8 mouse cellular contexts compared by ENCODE assay signal in genomic region chr7:43443126-43443916, GRCm38 (mm10). TPM values are rescaled to one million over a fixed set of nuclear protein-coding genes. Genes with fewer than 3 reads are reported as not detected.
A peak's percentile ranks its signal among the peaks of the same experiment; 100 is the strongest.
DNase-seq lines count a peak whose midpoint lies in the region; ATAC-seq and TF ChIP-seq lines count a peak whose summit lies in the region.

No protein-coding gene starts in this region.

- H3K79me2 ChIP-seq in MEL (ENCODE audit: control insufficient read depth, insufficient read depth, low read length, poor library complexity) = peaks cover 25% of the 10 kb centered on the region

- H3K4me3 ChIP-seq in MEL (ENCODE audit: control insufficient read depth in 1 of 2, insufficient read depth in 1 of 2, low read depth in 2 of 2, low read length in 2 of 2) = peak overlapping the region; percentile 61 to 70
- peak overlapping the region; percentile 52 for H3K4me3 ChIP-seq in forebrain, postnatal 0 days (ENCODE audit: low read depth, low read length)
- peak overlapping the region; percentile 57 for H3K4me3 ChIP-seq in lung, embryonic 14.5 days (ENCODE audit: low read depth, low read length)
- H3K4me3 ChIP-seq in olfactory bulb, adult 2 months (ENCODE audit: insufficient read depth, low read depth, low read length) = peak overlapping the region; percentile 62

- H3K4me1 ChIP-seq in MEL (ENCODE audit: control insufficient read depth in 1 of 2, insufficient read depth in 2 of 2, low read length in 2 of 2) = peaks cover 2 to 39% of the 10 kb centered on the region in 2 experiments; a peak in 2 of 4 replicates
- peaks cover 11% of the 10 kb centered on the region for H3K4me1 ChIP-seq in forebrain, postnatal 0 days (ENCODE audit: insufficient read depth)
- peaks cover 15% of the 10 kb centered on the region for H3K4me1 ChIP-seq in lung, embryonic 14.5 days (ENCODE audit: insufficient read depth)
- H3K4me1 ChIP-seq in olfactory bulb, adult 2 months (ENCODE audit: control insufficient read depth, insufficient read depth, low read length) = peaks cover 16% of the 10 kb centered on the region

- peaks cover 0 to 18% of the 10 kb centered on the region in 2 experiments; a peak in 2 of 4 replicates for H3K36me3 ChIP-seq in MEL (ENCODE audit: control insufficient read depth in 1 of 2, insufficient read depth in 2 of 2, low read length in 2 of 2)
- no peaks in the 10 kb centered on the region for H3K36me3 ChIP-seq in forebrain, postnatal 0 days (ENCODE audit: insufficient read depth)
- H3K36me3 ChIP-seq in lung, embryonic 14.5 days (ENCODE audit: insufficient read depth) = no peaks in the 10 kb centered on the region

- under 1% methylated on average over 36 of the region's 36 CpGs for WGBS in forebrain, postnatal 0 days
- 1% methylated on average over 36 of the region's 36 CpGs for WGBS in lung, embryonic 14.5 days
- WGBS in olfactory bulb, adult 2 months = 1% methylated on average over 36 of the region's 36 CpGs

- no peaks in the 10 kb centered on the region for H3K9me3 ChIP-seq in MEL (replicated peaks; ENCODE audit: insufficient read depth, low read length)
- H3K9me3 ChIP-seq in forebrain, postnatal 0 days (ENCODE audit: low read length) = no peaks in the 10 kb centered on the region
- H3K9me3 ChIP-seq in lung, embryonic 14.5 days (ENCODE audit: low read depth, low read length) = no peaks in the 10 kb centered on the region

- H3K27ac ChIP-seq in MEL (ENCODE audit: control insufficient read depth, low read depth, low read length) = peak overlapping the region; percentile 73
- H3K27ac ChIP-seq in forebrain, postnatal 0 days (ENCODE audit: low read depth, low read length) = peak overlapping the region; percentile 86
- peak overlapping the region; percentile 97 for H3K27ac ChIP-seq in lung, embryonic 14.5 days (ENCODE audit: low read depth)
- H3K27ac ChIP-seq in olfactory bulb, adult 2 months (ENCODE audit: insufficient read depth, low read depth, low read length) = peak overlapping the region; percentile 85

- ATAC-seq in forebrain, postnatal 0 days = peak; percentile 83
- peak; percentile 94 for ATAC-seq in lung, embryonic 14.5 days (ENCODE audit: insufficient read depth)

- peak overlapping the region; percentile 84 for H3K4me2 ChIP-seq in forebrain, postnatal 0 days (ENCODE audit: low read depth)
- peak overlapping the region; percentile 85 for H3K4me2 ChIP-seq in lung, embryonic 14.5 days

- no peaks in the 10 kb centered on the region for H3K27me3 ChIP-seq in MEL (ENCODE audit: control insufficient read depth in 1 of 2, insufficient read depth in 2 of 2, low read length in 2 of 2)
- H3K27me3 ChIP-seq in forebrain, postnatal 0 days (ENCODE audit: insufficient read depth, low read length) = no peaks in the 10 kb centered on the region
- no peaks in the 10 kb centered on the region for H3K27me3 ChIP-seq in lung, embryonic 14.5 days (ENCODE audit: insufficient read depth, low read length)

- TF ChIP-seq CTCF in MEL (IDR thresholded peaks at IDR 0.05 in 2 of 3, conservative IDR thresholded peaks at IDR 0.05 in 1 of 3; ENCODE audit: control insufficient read depth in 1 of 3, insufficient read depth in 1 of 3, low read depth in 2 of 3, low read length in 3 of 3, poor library complexity in 1 of 3, severe bottlenecking in 1 of 3) = no peak
- TF ChIP-seq CTCF in forebrain, postnatal 0 days (IDR thresholded peaks at IDR 0.05; ENCODE audit: low read depth) = no peak
- no peak for TF ChIP-seq CTCF in lung, embryonic 14.5 days (IDR thresholded peaks at IDR 0.05; ENCODE audit: low read depth)
- TF ChIP-seq CTCF in olfactory bulb, adult 2 months (IDR thresholded peaks at IDR 0.05; ENCODE audit: insufficient read depth, low read depth, low read length) = no peak

- peak in 1 of 2 experiments; percentile 85; a peak in 3 of 4 replicates for TF ChIP-seq POLR2A in MEL (IDR thresholded peaks at IDR 0.05; ENCODE audit: control insufficient read depth in 1 of 2, insufficient read depth in 1 of 2, low read depth in 1 of 2, low read length in 2 of 2, poor library complexity in 1 of 2)
- TF ChIP-seq POLR2A in olfactory bulb, adult 2 months (IDR thresholded peaks at IDR 0.05; ENCODE audit: insufficient read depth, low read depth, low read length) = no peak

- H3K9ac ChIP-seq in MEL (ENCODE audit: control insufficient read depth, low read depth, low read length, poor library complexity, severe bottlenecking) = peak overlapping the region; percentile 82
- H3K9ac ChIP-seq in forebrain, postnatal 0 days = peak overlapping the region; percentile 55
- H3K9ac ChIP-seq in lung, embryonic 14.5 days = peak overlapping the region; percentile 66

- peak; percentile 90 for DNase-seq in MEL (ENCODE audit: low read depth, low spot score)
- peak; percentile 56 for DNase-seq in cerebellum, adult 8-10 months
- peak; percentile 75 for DNase-seq in forebrain, postnatal 0 days
- peak; percentile 83 for DNase-seq in heart, postnatal 36 days
- peak; percentile 66 to 79 for DNase-seq in layer of hippocampus, adult 18-20 months (ENCODE audit: low spot score in 2 of 2)
- DNase-seq in lung, embryonic 14.5 days = peak; percentile 86
- peak; percentile 73 to 82 for DNase-seq in thymus, adult 18-20 months

- TF ChIP-seq RAD21 in MEL (IDR thresholded peaks at IDR 0.05; ENCODE audit: low read depth, low read length) = no peak

- intact Hi-C loops in heart, postnatal 36 days (cut with DNase I) = loop anchor here (5.0 kb wide), 2 partner anchors 136 to 804 kb away; partner anchors contain the start of genes 1700028J19Rik and 2410002F23Rik

- TF ChIP-seq EP300 in MEL (IDR thresholded peaks at IDR 0.05; ENCODE audit: low read depth in 1 of 2, low read length in 2 of 2) = no peak

TF ChIP-seq in MEL, 35 proteins besides CTCF, POLR2A, EP300 and RAD21 (continues in another document):
- no peak for TF ChIP-seq CHD1 (IDR thresholded peaks at IDR 0.05; ENCODE audit: low read depth, low read length)
- 0 out of 2 replicates have a peak, but pooled peaks have one; percentile 62 for TF ChIP-seq TBP (IDR thresholded peaks at IDR 0.05; ENCODE audit: low read depth, low read length)
- TF ChIP-seq MAZ (IDR thresholded peaks at IDR 0.05; ENCODE audit: low read depth, low read length) = 0 out of 2 replicates have a peak, but pooled peaks have one; percentile 7

RNA-seq across cellular contexts. Expression of gene Etfb, which starts 0.6 kb away (rescaled TPM):
- 174 and 177 TPM in 2 replicates for total RNA-seq in MEL (2012; rRNA removed)
- polyA plus RNA-seq in MEL (2012; ENCODE audit: insufficient read depth in 1 of 2, insufficient read length in 2 of 2, low read depth in 1 of 2, low replicate concordance in 2 of 2, missing spikeins in 1 of 2) = 100 to 1,000 TPM in 1 of 2 experiments, not detected in 1; 186 TPM
- total RNA-seq in forebrain, postnatal 0 days (2014; rRNA removed) = 38.2 and 46.1 TPM in 2 replicates
- 101 and 117 TPM in 2 replicates for polyA plus RNA-seq in forebrain, postnatal 0 days (2015; fragmentation: Nextera tagmentation; extraction: Ambion mirVana)
- 1,000 to 10,000 TPM; 1,276 to 1,377 TPM for total RNA-seq in heart, postnatal 36 days (2021)
- total RNA-seq in layer of hippocampus, adult 18-20 months (2021) = 10 to 100 TPM; 72.8 to 74.5 TPM
- polyA plus RNA-seq in lung, embryonic 14.5 days (2014; fragmentation: Nextera tagmentation; extraction: Ambion mirVana) = 306 and 314 TPM in 2 replicates
- not detected in 2 replicates for polyA plus RNA-seq in olfactory bulb, adult 2 months (2012; ENCODE audit: insufficient read depth, insufficient read length, low replicate concordance, missing spikeins)

RNA-seq across cellular contexts. Expression of gene Gm45233, which starts 0.6 kb away (rescaled TPM):
- total RNA-seq in MEL (2012; rRNA removed) = not detected in 2 replicates
- polyA plus RNA-seq in MEL (2012; ENCODE audit: insufficient read depth in 1 of 2, insufficient read length in 2 of 2, low read depth in 1 of 2, low replicate concordance in 2 of 2, missing spikeins in 1 of 2) = under 1 TPM in 1 of 2 experiments, not detected in 1; 0.42 TPM
- 0.31 and 3.7 TPM in 2 replicates for total RNA-seq in forebrain, postnatal 0 days (2014; rRNA removed)
- 0.30 TPM in 1 of 2 replicates, not detected in the other for polyA plus RNA-seq in forebrain, postnatal 0 days (2015; fragmentation: Nextera tagmentation; extraction: Ambion mirVana)
- under 1 TPM in 1 of 2 experiments, not detected in 1; 0.70 TPM for total RNA-seq in heart, postnatal 36 days (2021)
- total RNA-seq in layer of hippocampus, adult 18-20 months (2021) = 1 to 10 TPM in 1 of 2 experiments, under 1 TPM in 1; 0.82 to 1.1 TPM
- polyA plus RNA-seq in lung, embryonic 14.5 days (2014; fragmentation: Nextera tagmentation; extraction: Ambion mirVana) = 0.37 TPM in 1 of 2 replicates, not detected in the other
- polyA plus RNA-seq in olfactory bulb, adult 2 months (2012; ENCODE audit: insufficient read depth, insufficient read length, low replicate concordance, missing spikeins) = not detected in 2 replicates

RNA-seq across cellular contexts. Expression of gene Cldnd2, which starts 2.7 kb away (rescaled TPM):
- not detected in 2 replicates for total RNA-seq in MEL (2012; rRNA removed)
- polyA plus RNA-seq in MEL (2012; ENCODE audit: insufficient read depth in 1 of 2, insufficient read length in 2 of 2, low read depth in 1 of 2, low replicate concordance in 2 of 2, missing spikeins in 1 of 2) = not detected
- not detected in 2 replicates for total RNA-seq in forebrain, postnatal 0 days (2014; rRNA removed)
- not detected in 2 replicates for polyA plus RNA-seq in forebrain, postnatal 0 days (2015; fragmentation: Nextera tagmentation; extraction: Ambion mirVana)
- total RNA-seq in heart, postnatal 36 days (2021) = not detected
- not detected for total RNA-seq in layer of hippocampus, adult 18-20 months (2021)
- not detected in 2 replicates for polyA plus RNA-seq in lung, embryonic 14.5 days (2014; fragmentation: Nextera tagmentation; extraction: Ambion mirVana)
- not detected in 2 replicates for polyA plus RNA-seq in olfactory bulb, adult 2 months (2012; ENCODE audit: insufficient read depth, insufficient read length, low replicate concordance, missing spikeins)

RNA-seq across cellular contexts. Expression of gene Nkg7, which starts 6.4 kb away (rescaled TPM):
- not detected in 2 replicates for total RNA-seq in MEL (2012; rRNA removed)
- not detected for polyA plus RNA-seq in MEL (2012; ENCODE audit: insufficient read depth in 1 of 2, insufficient read length in 2 of 2, low read depth in 1 of 2, low replicate concordance in 2 of 2, missing spikeins in 1 of 2)
- not detected in 2 replicates for total RNA-seq in forebrain, postnatal 0 days (2014; rRNA removed)
- not detected in 2 replicates for polyA plus RNA-seq in forebrain, postnatal 0 days (2015; fragmentation: Nextera tagmentation; extraction: Ambion mirVana)
- not detected for total RNA-seq in heart, postnatal 36 days (2021)
- total RNA-seq in layer of hippocampus, adult 18-20 months (2021) = not detected
- polyA plus RNA-seq in lung, embryonic 14.5 days (2014; fragmentation: Nextera tagmentation; extraction: Ambion mirVana) = 0.58 and 1.3 TPM in 2 replicates
- polyA plus RNA-seq in olfactory bulb, adult 2 months (2012; ENCODE audit: insufficient read depth, insufficient read length, low replicate concordance, missing spikeins) = not detected in 2 replicates

RNA-seq across cellular contexts. Expression of gene Lim2, which starts 15.9 kb away (rescaled TPM):
- not detected in 2 replicates for total RNA-seq in MEL (2012; rRNA removed)
- polyA plus RNA-seq in MEL (2012; ENCODE audit: insufficient read depth in 1 of 2, insufficient read length in 2 of 2, low read depth in 1 of 2, low replicate concordance in 2 of 2, missing spikeins in 1 of 2) = not detected
- total RNA-seq in forebrain, postnatal 0 days (2014; rRNA removed) = not detected in 2 replicates
- polyA plus RNA-seq in forebrain, postnatal 0 days (2015; fragmentation: Nextera tagmentation; extraction: Ambion mirVana) = not detected in 2 replicates
- not detected for total RNA-seq in heart, postnatal 36 days (2021)
- total RNA-seq in layer of hippocampus, adult 18-20 months (2021) = not detected
- not detected in 2 replicates for polyA plus RNA-seq in lung, embryonic 14.5 days (2014; fragmentation: Nextera tagmentation; extraction: Ambion mirVana)
- not detected in 2 replicates for polyA plus RNA-seq in olfactory bulb, adult 2 months (2012; ENCODE audit: insufficient read depth, insufficient read length, low replicate concordance, missing spikeins)

Comparison
In these comparisons a context has a peak if more than half of its experiments do, and no peak if none do; other contexts are left out.
1. Peak in every context shown above with its lines: DNase-seq, ATAC-seq, H3K4me3 ChIP-seq and H3K27ac ChIP-seq.